Mouse (Mus musculus) thymus, postnatal 10 days (tissue): Measurements from ENCODE around the gene Stox1.
A peak's percentile ranks its signal among the peaks of the same experiment; 100 is the strongest.
"Not testable (repeated sequence)": the region's sequence is repeated elsewhere in the genome, so short reads cannot be mapped to it uniquely, and the experiment has no call there.

Experiments
- DNase-seq, 2 experiments: peaks; one replicate each; pipeline ENCODE4 v3.0.0; 2021; ENCODE audit warnings: low spot score in 2 of 2

Gene Stox1

GRCm38 (mm10) chr10:62725771-62726687 lies at the start of gene Stox1:
TSS of gene Stox1 (minus strand) at chr10:62726128.
- peak; percentile 22 to 64 for DNase-seq

GRCm38 (mm10) chr10:62750781-62751180 lies 24.9 kb upstream of the Stox1 start:
- no peak for DNase-seq

- DNase-seq, result no peak
These were observed 14.2 kb upstream of the Stox1 start for GRCm38 (mm10) chr10:62739961-62740737.

GRCm38 (mm10) chr10:62736965-62737688 lies 11.2 kb upstream of the Stox1 start:
- no peak for DNase-seq

GRCm38 (mm10) chr10:62730826-62731225 lies 4.9 kb upstream of the Stox1 start:
- DNase-seq, result no peak

GRCm38 (mm10) chr10:62724936-62725335 lies 992 bp downstream of the Stox1 start:
- DNase-seq, result no peak

GRCm38 (mm10) chr10:62722701-62723100 lies 3.2 kb downstream of the Stox1 start:
- no peak for DNase-seq

GRCm38 (mm10) chr10:62720574-62720973 lies 5.4 kb downstream of the Stox1 start:
- DNase-seq, result not testable (repeated sequence)

- DNase-seq, result no peak
These were observed 12.5 kb downstream of the Stox1 start for GRCm38 (mm10) chr10:62713457-62713856.

- DNase-seq, result no peak
These were observed 22.3 kb downstream of the Stox1 start for GRCm38 (mm10) chr10:62703579-62703978.

GRCm38 (mm10) chr10:62702436-62702835 lies 23.5 kb downstream of the Stox1 start:
- no peak for DNase-seq

GRCm38 (mm10) chr10:62692771-62693170 lies 33.2 kb downstream of the Stox1 start:
- no peak for DNase-seq

- DNase-seq, result no peak
These were observed 33.7 kb downstream of the Stox1 start for GRCm38 (mm10) chr10:62692244-62692643.

GRCm38 (mm10) chr10:62687032-62687674 lies 38.8 kb downstream of the Stox1 start:
- no peak for DNase-seq

GRCm38 (mm10) chr10:62683043-62683442 lies 42.9 kb downstream of the Stox1 start:
- DNase-seq, result no peak

- no peak for DNase-seq
These were observed 46.1 kb downstream of the Stox1 start for GRCm38 (mm10) chr10:62679833-62680232.

GRCm38 (mm10) chr10:62677329-62677728 lies 48.6 kb downstream of the Stox1 start:
- no peak for DNase-seq

- no peak for DNase-seq
These were observed 49.7 kb downstream of the Stox1 start for GRCm38 (mm10) chr10:62676196-62676595.

GRCm38 (mm10) chr10:62672359-62672758 lies 53.6 kb downstream of the Stox1 start:
- no peak for DNase-seq

GRCm38 (mm10) chr10:62669245-62669644 lies 56.7 kb downstream of the Stox1 start:
- DNase-seq, result no peak

- DNase-seq, result no peak
These were observed 57.5 kb downstream of the Stox1 start for GRCm38 (mm10) chr10:62668463-62668862.
